Mouse (Mus musculus): Measurements from ENCODE around the gene Ifitm5. TPM values are rescaled to one million over a fixed set of nuclear protein-coding genes. Genes with fewer than 3 reads are reported as not detected.
A peak's percentile ranks its signal among the peaks of the same experiment; 100 is the strongest.

The Ifitm5 gene
- total RNA-seq, 2 experiments from 2014 or later: 1.1 TPM; not detected in 1

DNA sequence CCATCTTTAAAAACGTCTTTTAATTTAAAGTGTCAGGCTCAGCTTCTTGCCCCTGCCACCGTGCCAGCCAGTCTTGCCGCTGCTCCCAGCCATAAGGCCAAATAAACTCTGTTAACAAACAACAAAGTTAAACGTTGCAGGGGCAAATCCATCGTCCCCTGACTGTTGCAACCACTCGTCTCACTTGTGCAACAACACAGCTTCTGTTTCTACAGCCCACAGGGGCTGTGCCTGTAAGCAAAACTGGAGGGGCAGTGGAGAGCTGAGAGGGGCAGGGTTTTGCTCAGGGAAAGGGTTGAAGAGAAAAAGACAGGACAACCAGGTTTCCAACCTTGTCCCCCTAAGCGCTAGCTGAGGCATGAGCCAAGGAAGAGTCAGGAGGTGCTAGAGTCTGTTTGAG, 41.9 kb downstream of the Ifitm5 start:
- intact Hi-C loops (cut with DNase I): loop anchor here (1.0 to 5.0 kb wide), 5 partner anchors 33 to 269 kb away; partner anchors contain the start of genes Gm45717, Ifitm2 and Pgghg
- DNase-seq: no peak

DNA sequence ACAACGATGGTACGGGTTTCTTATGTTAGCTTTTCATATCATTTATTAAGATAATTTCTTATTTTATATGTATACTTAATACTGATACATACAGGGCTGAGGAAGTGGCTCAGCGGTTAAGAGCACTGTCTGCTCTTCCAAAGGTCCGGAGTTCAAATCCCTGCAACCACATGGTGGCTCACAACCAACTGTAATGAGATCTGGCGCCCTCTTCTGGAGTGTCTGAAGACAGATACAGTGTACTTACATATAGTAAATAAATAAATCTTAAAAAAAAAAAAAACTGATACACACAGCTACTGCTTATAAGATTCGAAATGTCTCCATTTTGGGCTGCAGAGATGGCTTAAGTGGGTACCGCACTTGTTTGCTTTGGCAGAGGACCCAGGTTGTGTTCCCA, 42.4 kb downstream of the Ifitm5 start:
- intact Hi-C loops (cut with DNase I): loop anchor here (1.0 to 5.0 kb wide), 5 partner anchors 33 to 269 kb away; partner anchors contain the start of genes Gm45717, Ifitm2 and Pgghg
- DNase-seq: peak in 1 of 2 experiments; percentile 10

DNA sequence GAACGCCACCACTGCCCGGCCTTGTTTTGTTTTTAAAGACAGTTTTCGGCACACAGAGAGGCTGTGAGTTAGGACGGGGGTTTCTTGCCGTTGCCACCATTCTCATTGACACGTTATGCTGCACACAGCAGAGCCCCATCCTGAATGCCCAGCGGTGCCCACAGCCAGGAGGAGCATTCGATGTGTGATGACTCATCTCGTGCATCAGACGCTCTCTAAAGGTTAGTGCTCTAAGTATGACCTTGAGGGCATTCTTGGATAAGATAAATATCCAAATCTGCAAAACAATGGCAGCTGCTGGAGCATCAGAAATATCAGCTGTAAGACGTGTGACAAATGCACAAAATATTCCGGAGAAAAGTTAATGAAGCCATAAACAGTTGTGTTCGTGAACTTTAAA, 43.0 kb downstream of the Ifitm5 start:
- intact Hi-C loops (cut with DNase I): loop anchor here (5.0 kb wide), 1 partner anchor 50 kb away; the partner anchor contains the start of genes Gm45717 and Ifitm2
- DNase-seq: no peak

DNA sequence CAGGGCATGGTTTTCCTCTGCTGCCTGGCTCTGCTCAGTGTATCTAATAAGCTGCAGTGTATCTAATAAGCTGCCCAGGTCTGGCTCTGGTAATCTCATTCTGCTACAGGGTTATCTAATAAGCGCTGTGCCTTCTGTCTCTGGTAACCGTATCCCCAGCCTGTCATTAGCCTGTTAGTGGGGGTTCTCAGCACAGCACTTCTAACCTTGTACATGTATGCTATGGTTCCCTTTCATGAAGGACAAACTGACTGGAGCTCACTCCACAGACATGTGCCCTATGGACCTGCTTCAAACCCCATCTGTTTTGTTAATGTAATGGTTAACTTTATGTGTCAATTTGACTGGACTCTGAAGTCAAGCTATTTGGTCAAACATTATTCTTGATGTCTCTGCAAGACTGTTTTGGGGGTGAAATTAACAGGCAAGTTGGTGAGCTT, 44.4 kb downstream of the Ifitm5 start:
- DNase-seq: no peak
- intact Hi-C loops (cut with DNase I): loop anchor here (5.0 kb wide), 1 partner anchor 52 kb away; the partner anchor contains the start of genes Gm45717 and Ifitm2

DNA sequence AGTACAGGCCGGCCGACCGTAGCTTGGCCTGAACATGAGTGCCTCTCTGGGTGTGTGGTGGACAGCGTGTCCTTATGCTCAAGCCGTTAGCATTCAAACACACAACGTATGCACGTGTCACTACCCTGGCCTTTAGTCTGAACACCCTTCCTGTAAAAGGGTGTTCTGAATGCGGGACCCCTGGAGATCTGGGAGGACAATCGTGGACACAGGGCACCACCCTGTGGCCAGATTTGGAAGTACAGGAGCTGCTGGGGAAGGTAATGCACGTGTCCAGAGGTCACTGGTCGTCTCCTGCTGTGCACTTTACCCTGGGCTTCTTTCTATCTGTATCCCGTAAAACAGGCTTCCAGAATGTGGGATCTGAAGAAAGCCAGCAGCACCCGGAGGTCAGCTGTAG, 46.9 kb downstream of the Ifitm5 start:
- peak; percentile 83 to 92 for DNase-seq
- intact Hi-C loops (cut with DNase I): loop anchor here (1.0 to 2.0 kb wide), 2 partner anchors 59 to 824 kb away; no protein-coding TSS in a partner anchor

DNA sequence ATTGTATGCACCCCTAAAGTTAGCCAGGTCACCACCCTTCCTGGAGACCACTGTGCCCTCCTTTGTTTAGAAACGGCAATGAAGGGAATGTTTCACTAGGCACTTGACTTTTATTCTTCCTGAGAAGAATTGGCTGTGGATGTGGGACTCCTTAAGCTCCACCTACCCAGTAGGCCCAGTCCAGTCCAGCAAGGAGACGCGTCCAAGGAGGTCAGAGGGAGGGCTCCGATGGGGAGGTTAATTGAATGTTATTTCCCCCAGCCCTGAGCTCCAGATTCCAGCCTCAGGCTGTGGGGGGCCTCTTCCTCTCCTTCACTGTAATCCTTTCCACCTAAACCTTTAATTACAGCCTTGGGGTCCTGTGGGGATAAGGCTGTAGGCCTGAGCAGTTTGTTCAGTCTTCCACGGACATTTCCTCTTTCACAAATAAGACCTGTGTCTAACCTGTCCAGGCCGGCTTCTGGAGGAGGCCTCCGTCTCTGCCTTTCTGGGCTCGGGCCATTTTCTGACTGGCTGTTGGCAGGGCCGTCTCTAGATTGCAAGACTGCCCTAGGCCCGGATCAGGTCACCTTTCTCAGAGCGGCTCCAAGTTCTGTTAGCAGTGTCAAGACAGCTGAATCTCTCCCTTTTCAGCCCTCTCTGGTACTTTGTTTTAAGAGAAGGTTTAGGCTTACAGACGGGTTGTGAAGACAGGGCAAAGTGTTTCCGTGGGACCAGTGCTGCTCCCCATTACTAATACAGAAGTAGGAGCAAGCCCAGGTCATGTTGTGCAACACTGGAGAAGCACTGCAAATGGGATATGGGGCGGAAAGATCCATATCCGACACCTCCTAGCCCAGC, 47.8 kb downstream of the Ifitm5 start:
- intact Hi-C loops (cut with DNase I): loop anchor here (2.0 kb wide), 1 partner anchor 823 kb away; no protein-coding TSS in a partner anchor
- peak; percentile 44 to 50 for DNase-seq

DNA sequence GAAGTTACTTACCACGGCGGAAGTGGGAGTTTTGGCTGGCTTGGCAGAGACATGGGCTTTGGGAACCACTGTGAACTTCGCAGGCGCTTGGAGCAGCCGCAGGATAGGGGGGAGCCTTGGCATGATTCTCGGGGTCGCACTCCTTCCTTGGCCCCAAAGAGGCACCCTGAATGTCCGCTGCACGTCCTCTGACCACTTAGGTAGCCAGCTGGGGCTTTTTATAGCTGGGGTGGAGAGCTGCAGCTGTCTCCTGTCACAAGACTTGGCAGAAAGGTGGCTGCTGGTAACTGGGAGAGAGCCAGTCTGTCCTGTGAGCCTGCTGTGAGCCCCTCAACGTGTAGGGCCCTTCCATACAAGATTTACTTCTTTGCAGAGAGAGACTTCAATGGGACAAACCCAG, 49.9 kb downstream of the Ifitm5 start, which contains the start of gene Cox8b:
Gene Cox8b (minus strand): TSS at position 227 of the 400 bp plus-strand sequence.
- peak; percentile 78 to 81 for DNase-seq
- intact Hi-C loops (cut with DNase I): no loop called here

DNA sequence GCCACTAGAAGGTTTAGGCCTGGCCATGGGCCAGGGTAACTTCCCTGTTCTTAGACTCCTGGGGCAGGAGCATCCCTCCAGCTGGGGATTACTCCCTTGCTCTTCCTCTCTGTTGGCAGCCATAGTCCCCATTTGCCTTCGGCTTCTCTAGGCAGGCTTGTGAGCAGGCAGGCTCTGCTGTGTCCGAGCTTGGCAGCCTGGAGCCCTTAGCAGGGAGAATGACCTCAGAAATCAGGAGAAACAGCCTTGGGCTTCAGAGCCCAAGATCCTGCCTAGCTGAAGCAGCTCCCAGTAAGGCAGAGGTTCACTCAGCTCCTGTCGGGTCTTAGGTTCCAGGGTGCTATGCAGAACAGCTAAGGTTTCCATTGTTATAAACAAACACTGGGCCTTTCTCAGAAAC, 51.0 kb downstream of the Ifitm5 start:
- peak; percentile 15 to 26 for DNase-seq

More for the DNA sequence above, 51.0 kb downstream of the Ifitm5 start:
- intact Hi-C loops (cut with DNase I): no loop called here

Other genes starting within 250 kb of the Ifitm5 start
- under 1 TPM; 0.24 to 0.47 TPM for gene Cyp2e1, start 186.6 kb downstream of the Ifitm5 start, total RNA-seq (2021)
- gene Syce1, start 162.4 kb downstream of the Ifitm5 start, total RNA-seq (2021): not detected
- under 1 TPM; 0.45 to 0.47 TPM for gene Zfp941, start 128.1 kb downstream of the Ifitm5 start, total RNA-seq (2021)
- gene Urah, start 115.3 kb downstream of the Ifitm5 start, total RNA-seq (2021): not detected
- 10 to 100 TPM; 19.6 to 23.6 TPM for gene Scgb1c1, start 104.7 kb downstream of the Ifitm5 start, total RNA-seq (2021)
- gene Odf3, start 102.5 kb downstream of the Ifitm5 start, total RNA-seq (2021): not detected
- gene Gm45785, start 94.0 kb downstream of the Ifitm5 start, total RNA-seq (2021): not detected
- gene Ric8a, start 93.3 kb downstream of the Ifitm5 start, total RNA-seq (2021): 10 to 100 TPM; 27.0 to 29.8 TPM
- 10 to 100 TPM; 13.1 to 15.9 TPM for gene Bet1l, start 92.7 kb downstream of the Ifitm5 start, total RNA-seq (2021)
- 100 to 1,000 TPM; 111 to 114 TPM for gene Psmd13, start 68.3 kb downstream of the Ifitm5 start, total RNA-seq (2021)
- 10 to 100 TPM; 53.4 to 58.2 TPM for gene Sirt3, start 68.0 kb downstream of the Ifitm5 start, total RNA-seq (2021)
- gene Cox8b, start 49.8 kb downstream of the Ifitm5 start, total RNA-seq (2021): 1,000 to 10,000 TPM; 1,771 to 1,883 TPM
- gene Nlrp6, start 29.4 kb downstream of the Ifitm5 start, total RNA-seq (2021): not detected
- gene Pgghg, start 8.9 kb downstream of the Ifitm5 start, total RNA-seq (2021): 1 to 10 TPM; 7.7 to 8.6 TPM
- not detected for gene Gm45717, start 5.6 kb upstream of the Ifitm5 start, total RNA-seq (2021)
- gene Ifitm2, start 5.7 kb upstream of the Ifitm5 start, total RNA-seq (2021): 100 to 1,000 TPM; 168 to 187 TPM
- gene Ifitm1, start 16.9 kb upstream of the Ifitm5 start, total RNA-seq (2021): 1 to 10 TPM; 2.4 to 3.8 TPM
- gene Ifitm3, start 60.5 kb upstream of the Ifitm5 start, total RNA-seq (2021): 100 to 1,000 TPM; 104 to 117 TPM
- under 1 TPM in 1 of 2 experiments, not detected in 1; 0.69 TPM for gene Ifitm6, start 67.6 kb upstream of the Ifitm5 start, total RNA-seq (2021)
- gene Gm17387, start 78.8 kb upstream of the Ifitm5 start, total RNA-seq (2021): not detected
- under 1 TPM in 1 of 2 experiments, not detected in 1; 0.22 TPM for gene B4galnt4, start 110.8 kb upstream of the Ifitm5 start, total RNA-seq (2021)
- under 1 TPM in 1 of 2 experiments, not detected in 1; 0.24 TPM for gene Pkp3, start 127.9 kb upstream of the Ifitm5 start, total RNA-seq (2021)
- 1 to 10 TPM; 6.7 to 8.2 TPM for gene Sigirr, start 150.3 kb upstream of the Ifitm5 start, total RNA-seq (2021)
- under 1 TPM; 0.10 to 0.14 TPM for gene Ano9, start 167.5 kb upstream of the Ifitm5 start, total RNA-seq (2021)
- gene Ptdss2, start 172.1 kb upstream of the Ifitm5 start, total RNA-seq (2021): 10 to 100 TPM; 37.4 to 45.9 TPM
- gene Rnh1, start 222.6 kb upstream of the Ifitm5 start, total RNA-seq (2021): 10 to 100 TPM; 72.9 to 75.3 TPM
- gene Hras, start 243.7 kb upstream of the Ifitm5 start, total RNA-seq (2021): 100 to 1,000 TPM; 102 to 114 TPM
- 1 to 10 TPM; 3.3 to 4.0 TPM for gene Lrrc56, start 243.9 kb upstream of the Ifitm5 start, total RNA-seq (2021)